Mouse (Mus musculus): ENCODE data around the gene Mobp.

Mobp gene

DNA sequence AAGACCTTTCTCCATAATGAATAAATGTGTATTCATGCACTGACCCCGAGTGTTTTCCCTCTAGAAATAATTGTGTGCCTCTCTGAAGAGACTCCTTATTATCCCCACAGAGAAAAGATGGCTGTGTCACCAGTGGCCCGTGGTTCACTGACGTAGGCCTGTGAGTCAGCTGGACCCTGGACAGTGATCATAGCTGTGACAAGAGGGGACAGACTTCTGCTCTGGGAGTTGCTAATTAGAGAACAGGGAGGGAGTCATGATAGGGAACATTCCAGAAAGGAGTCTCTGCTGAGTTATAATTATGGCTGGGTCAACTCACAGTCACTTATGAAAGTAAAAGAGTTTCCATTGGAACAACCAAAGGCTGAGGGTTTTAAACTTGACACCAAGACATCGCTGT is 61.4 kb downstream of the Mobp start:
- DNase-seq (ENCODE audit: low spot score in 2 of 2) = no peak

DNA sequence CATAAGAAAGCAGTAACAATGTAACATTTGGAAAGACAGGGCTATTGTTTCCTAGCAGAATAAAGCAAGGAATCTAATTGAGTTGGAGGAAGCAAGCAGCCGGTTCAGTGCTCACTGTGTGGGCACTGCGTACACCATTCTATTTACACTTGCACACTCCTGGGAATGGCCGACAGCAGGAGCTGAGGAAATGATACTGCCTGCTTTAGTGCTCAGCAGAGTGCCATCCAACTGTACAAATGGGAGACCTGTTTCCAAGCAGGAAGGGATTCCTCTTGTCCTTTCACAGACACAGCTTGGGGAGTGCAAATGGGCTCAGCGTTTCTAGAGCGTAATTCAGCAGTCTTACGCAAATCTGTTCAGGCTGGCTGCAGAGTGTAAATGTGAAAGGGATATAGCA is 63.4 kb downstream of the Mobp start:
- DNase-seq (ENCODE audit: low spot score in 2 of 2) = no peak

DNA sequence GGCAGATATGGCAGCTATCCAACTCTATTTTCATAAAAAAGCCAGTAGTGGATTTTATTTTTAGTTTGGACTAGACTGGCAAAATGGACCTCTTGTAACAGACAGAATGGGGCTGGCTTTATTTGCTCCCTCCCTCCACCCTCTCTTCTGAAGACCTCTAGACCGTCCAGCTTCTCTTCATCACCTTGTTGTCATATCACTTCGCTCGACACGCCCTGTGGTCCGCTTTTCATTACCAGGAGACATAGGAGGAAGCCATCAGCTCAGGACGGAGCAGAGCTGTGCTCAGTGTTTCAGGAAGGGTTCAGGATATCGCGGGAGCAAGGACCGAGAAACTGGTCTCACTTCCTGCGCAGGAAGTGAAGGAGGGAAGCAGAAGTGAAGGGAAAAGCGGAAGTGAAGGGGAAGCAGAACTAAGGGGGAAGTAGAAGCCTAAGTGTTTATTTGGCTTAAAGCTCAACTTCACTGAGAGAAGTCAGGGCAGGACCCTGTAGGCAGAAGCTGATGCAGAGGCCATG is 65.5 kb downstream of the Mobp start:
- no peak for DNase-seq (ENCODE audit: low spot score in 2 of 2)

DNA sequence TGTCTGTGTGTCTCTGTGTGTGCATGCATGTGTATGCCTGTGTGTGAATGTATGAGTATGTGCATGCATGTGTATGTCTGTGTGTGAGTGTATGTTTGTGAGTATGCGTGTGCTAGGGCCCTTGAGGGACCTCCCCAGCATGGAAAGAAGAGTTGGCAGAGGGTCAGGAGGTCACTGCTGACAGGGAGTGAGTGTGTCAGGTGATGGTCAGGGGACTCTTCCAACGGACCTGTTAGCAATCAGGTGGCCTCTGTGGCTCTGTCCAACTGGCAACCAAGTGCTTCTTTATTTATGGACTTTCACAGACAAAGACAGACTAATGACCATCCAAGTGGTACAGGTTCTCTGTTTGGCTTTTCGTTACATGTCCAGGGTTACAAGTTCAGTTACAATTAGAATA is 69.9 kb downstream of the Mobp start:
- DNase-seq (ENCODE audit: low spot score in 2 of 2) = no peak

Data from right cerebral cortex, postnatal 36 days (tissue).